Mouse (Mus musculus) testis, postnatal 10 days (tissue): ENCODE results near the gene AI413582.

Experiments used
- DNase-seq: peaks from one replicate; pipeline ENCODE4 v3.0.0; 2021; ENCODE audit warnings: low spot score

AI413582 gene

GRCm38 (mm10) chr17:27579816-27580215 lies 14.3 kb upstream of the AI413582 start:
- DNase-seq, result no peak

DNA sequence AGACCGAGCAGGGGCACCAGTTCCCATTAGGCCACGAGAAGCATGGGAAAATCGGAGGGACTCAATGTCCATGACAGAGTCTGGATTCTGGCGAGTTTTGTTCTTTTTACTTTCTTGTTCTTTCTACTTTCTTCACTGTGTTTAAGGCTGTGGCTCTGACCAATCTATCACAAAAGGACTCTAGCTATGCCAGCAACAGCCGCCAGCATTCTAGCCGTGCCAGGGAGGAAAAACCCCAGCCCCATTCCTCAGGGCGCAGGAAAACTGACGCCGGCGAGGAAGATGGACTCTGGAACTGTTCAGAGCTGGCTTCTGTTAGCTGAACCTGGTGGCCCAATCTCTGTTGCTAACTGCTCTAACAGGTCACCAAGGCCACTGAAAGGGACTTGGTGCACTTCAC lies 12.9 kb upstream of the AI413582 start:
- DNase-seq, result no peak

DNA sequence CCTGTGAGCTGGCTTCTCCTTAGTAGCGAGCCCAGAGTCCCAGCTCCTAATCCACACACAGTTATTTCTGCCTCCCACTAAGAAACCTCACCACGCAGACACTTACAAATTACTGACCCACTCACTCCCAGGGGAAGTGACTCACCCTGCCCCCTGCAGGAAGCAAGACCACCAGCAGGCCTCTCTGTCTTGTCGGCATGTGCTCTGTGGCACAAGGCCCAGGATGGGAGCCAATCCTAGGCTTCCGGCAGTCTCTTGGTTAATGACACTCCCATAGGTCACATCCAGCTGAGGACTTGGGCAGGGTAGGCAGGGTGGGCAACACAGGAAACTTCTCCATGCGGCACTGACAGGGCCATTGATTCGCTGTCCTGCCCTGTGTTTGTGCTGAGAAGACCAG lies 11.9 kb upstream of the AI413582 start:
- DNase-seq, result no peak

DNA sequence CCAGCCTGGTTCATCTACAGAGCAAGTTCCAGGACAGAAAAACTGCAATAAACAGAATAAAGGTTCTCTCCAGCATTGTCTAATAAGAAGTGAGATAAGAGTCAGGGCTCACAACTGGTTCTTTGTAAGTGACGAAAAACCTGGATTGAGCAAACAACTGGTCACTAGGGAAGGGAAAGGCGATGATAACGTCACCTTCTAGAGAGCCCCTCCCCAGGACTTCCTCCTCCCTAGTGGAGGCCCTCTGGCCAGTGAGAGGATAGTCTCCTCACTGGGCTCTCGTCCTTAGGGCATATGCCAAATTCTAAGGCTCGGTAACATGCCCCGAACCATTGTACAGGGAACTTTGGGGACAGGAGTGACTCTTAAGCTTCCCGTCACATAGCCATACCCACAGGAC lies 10.5 kb upstream of the AI413582 start:
- no peak for DNase-seq

GRCm38 (mm10) chr17:27575116-27575776 lies 9.7 kb upstream of the AI413582 start:
- no peak for DNase-seq

DNA sequence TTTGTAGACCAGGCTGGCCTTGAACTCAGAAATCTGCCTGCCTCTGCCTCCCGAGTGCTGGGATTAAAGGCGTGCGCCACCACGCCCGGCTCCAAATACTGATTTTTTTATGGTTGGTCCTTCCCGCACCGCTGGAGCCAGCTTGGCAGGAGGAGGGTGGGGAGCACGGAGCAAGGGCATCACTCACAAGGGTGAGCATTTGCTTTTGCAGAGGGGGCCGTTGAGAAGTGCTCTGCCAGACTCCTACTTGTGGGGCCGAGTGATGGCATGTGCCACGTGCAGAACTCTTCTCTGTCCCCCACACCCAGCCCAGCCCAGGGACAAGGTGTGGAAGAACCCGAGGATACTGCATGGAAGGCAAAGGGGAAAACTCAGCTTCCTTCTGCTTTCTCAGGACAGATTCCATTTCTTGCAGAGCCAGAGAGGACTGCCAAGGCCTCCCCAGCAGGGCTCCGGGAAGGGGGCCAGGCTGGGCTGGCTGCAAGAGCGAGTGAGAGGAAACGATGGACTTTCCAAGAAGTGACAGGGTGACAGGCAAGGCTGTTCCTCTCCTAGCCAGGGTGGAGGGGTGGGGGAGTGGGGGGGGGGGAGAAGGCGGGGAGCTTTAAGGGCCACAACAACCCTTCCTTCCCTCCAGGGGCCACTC lies 9.0 kb upstream of the AI413582 start:
- DNase-seq, result no peak

DNA sequence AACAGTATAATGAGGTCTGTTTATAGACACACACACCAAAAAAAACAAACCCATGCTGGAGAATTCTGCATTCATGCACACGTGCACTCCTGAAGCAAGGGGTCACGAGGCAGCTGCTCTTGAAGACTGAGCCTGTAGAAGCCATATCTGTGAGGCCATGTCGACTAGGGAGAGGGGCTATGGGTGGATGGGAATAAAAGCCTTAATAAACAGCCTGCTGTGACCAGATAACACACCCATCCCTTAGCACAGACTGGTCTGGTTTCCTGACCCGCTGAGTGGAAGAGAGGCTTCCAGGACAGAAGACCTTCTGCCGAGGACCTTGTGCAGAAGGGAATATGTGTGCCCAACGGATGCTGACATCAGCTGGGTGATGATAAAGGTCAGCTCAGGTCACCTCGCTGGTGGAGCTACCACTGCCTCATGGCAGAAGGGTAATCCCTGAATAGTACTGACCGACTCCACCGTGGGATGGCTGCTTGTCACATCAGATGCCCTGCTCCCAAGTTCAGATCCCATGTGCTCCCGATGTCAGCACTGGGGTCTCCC lies 8.3 kb upstream of the AI413582 start:
- no peak for DNase-seq

- no peak for DNase-seq
These were observed 5.8 kb upstream of the AI413582 start for GRCm38 (mm10) chr17:27571315-27571714.

DNA sequence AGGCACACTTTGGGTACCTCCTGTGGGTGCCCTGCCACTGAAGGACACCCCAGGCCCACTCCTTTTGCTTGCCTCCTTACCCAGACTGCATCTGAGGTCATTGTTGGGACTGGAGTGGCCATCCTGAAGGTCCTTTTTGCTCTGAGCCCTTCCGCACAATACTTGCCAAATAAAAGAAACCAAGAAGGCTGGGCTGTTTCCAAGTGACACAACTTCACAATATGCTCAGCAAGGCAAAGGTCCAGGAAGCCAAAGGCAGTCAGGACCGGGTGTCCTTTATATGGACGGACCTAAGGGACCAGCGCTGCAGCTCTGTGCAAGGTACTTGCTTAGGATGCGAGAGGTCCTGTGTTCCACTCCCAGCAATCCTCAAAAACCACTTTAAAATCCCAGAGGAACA lies 2.7 kb upstream of the AI413582 start:
- no peak for DNase-seq

DNA sequence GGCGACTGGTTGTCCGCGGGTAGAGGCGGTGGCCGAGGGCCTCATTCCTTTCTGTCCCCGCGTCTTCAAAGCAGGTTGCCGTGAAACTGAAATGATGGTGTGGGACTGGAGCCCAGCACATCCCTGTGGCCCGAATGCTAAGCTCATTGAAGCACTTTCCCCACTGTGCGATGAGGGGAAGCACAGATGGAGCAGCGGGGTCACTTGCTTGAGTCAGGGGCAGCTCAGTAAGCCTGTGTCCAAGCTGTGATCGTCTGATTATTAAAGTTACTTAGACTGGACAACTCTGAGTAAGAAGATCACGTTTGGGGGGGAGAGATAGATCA lies 349 bp upstream of the AI413582 start:
- no peak for DNase-seq

- no peak for DNase-seq
These were observed 979 bp downstream of the AI413582 start for GRCm38 (mm10) chr17:27564391-27565162.

GRCm38 (mm10) chr17:27563771-27564244 lies 1.7 kb downstream of the AI413582 start:
- peak; percentile 64 for DNase-seq

DNA sequence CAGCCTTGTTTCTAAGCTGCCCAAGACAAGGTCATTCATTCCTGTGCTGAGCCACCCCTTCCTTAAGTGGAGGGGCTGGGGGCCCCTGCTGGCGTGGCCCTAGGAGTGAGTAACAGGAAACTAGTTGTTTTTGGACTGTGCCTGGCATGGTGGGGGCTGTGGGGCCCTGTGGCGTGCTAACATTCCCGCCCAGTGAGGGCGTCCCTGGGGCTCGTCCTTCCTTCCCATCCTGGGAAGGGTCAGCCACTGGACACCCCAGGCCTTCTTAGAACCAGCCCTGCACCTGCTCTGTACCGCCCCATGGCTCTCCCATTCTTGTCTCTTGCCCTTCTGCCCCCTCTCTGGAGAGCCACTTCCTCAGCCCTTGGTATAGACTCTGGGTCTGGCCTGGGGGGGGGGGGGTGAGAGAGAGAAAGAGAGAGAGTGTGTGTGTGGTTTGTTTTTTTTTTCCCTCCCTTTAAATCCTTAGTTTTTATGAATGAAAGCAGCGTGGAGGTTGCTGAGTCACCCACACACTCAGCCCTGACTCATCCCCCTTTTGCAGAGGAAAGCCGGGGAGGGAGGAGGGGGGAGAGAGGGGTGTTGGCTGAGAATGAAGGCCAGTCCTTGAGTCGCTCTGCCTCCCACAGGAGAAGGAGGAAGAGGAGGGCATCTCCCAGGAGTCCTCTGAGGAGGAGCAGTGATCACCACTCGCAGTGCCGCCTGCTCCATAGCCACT lies 3.6 kb downstream of the AI413582 start:
- no peak for DNase-seq

- DNase-seq, result no peak
These were observed 4.6 kb downstream of the AI413582 start for GRCm38 (mm10) chr17:27560926-27561480.

DNA sequence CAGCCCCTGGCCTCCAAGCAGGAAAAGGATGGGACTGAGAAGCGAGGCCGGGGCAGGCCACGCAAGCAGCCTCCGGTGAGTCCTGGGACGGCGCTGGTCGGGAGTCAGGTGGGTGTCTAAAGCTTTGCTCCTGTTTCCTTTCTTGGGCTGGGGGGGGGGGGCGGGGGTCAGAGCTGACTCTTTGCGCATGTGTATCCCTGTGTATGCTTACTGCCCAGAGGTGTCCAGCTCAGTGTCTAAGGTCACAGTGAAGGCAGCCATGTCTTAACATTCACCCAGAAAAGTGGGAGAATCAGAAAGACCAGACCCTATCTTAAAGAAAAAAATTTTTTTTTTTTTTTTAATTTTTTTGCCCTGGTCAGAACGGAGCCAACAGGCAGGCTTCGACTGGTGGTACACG lies 6.0 kb downstream of the AI413582 start:
- no peak for DNase-seq

DNA sequence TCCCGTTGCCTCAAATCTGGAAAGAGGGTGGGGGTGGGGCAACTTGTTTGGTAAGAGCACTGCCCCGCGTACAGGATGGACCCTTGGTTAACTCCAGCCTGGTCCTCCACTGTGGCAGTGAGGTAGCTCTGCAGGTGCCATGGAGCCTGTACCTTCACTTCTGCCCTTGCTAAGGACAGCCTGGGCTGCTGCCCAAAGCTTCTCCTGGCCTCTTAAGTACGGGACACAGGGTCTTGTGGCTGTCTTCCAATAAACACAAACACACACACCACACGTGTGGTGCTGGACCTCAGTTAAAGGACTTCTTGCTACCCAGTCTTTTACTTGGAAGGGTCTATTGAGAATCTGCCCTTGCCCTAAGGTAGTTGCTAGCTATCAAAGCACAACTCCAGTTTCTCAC lies 6.7 kb downstream of the AI413582 start:
- no peak for DNase-seq

GRCm38 (mm10) chr17:27557927-27558661 lies 7.5 kb downstream of the AI413582 start:
- no peak for DNase-seq

DNA sequence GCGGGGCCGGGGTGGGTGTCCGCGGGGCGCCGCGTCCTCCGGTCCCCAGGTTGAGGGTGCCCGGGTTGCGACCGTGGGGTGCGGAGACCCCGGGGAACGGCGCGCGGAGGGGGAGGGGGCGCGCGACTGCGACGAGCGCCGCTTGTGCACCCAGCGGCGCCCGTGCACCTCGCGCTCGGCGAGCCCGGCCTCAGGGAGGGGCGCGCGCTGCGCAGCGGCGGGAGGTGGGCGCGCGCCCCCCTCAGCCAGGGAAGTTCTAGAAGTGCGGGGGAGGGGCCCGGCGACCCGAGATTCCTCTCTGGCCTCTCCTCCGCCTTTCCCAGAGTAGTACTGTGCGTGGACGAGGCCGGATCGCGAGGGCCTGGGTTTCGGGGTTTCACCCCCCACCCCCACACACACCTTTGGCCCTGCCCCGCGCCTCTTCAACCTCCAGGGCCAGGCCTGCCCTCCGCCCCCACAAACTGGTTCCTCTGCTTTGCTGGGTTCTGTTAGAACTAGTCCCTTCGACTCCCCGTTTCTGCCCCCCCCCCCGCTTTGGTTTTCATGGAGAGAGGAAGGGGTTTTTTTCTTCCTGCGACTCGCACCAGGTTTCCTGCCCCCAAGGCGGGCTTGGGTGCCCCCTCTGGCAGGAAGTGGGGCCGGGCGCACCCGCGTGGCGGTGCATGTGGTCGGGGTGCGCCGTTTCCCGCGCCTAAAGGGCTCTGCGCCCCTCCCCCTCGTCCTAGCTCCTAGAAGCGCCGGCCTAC lies 8.2 kb downstream of the AI413582 start:
- peak; percentile 73 for DNase-seq

- peak; percentile 90 for DNase-seq
These were observed 9.1 kb downstream of the AI413582 start, which contains the start of gene Hmga1 for GRCm38 (mm10) chr17:27556315-27557011. TSS of gene Hmga1 (plus strand) at chr17:27556497.
